Mouse (Mus musculus): Measurements from ENCODE around the gene Olfr362.

DNA sequence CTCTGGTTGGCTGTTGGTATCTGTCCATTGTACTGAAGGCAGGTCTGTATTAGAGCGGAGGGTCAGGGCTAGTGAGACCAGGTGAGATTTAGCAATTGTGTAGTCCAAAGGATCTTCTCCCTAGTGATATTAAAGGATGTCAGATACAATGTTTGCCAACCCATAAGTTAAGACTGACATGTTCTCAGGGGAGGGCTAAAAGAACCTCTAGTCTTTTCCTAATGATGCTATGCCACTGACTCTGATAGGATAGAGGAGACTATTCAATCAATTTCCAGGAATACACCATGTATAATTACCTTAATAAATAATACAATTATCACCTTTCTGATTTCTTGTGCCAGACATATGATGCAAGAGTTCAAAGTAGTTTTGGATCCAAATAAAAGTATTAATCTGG is at the start of gene Olfr362:
- TF ChIP-seq POLR2A (IDR thresholded peaks at IDR 0.05; ENCODE audit: insufficient read length, low read depth) (no peak), REST (IDR thresholded peaks at IDR 0.05; ENCODE audit: insufficient read depth, insufficient read length) (no peak), TCF12 (IDR thresholded peaks at IDR 0.05; ENCODE audit: insufficient read depth, poor library complexity, severe bottlenecking) (no peak)
